Mouse (Mus musculus): ENCODE data around the gene Pnpt1. TPM values are rescaled to one million over a fixed set of nuclear protein-coding genes. Genes with fewer than 3 reads are reported as not detected.

The Pnpt1 gene
- total RNA-seq, 2 experiments from 2014 or later = 74.3 to 99.4 TPM

Other genes with a start within 250 kb of the Pnpt1 start
- gene Ppp4r3b, start 42.1 kb downstream of the Pnpt1 start, total RNA-seq (2014; fragmentation: Nextera tagmentation) = 86.7 and 90.1 TPM in 2 replicates
- 191 and 209 TPM in 2 replicates for gene Ppp4r3b, start 42.1 kb downstream of the Pnpt1 start, total RNA-seq (2017)
- 20.2 and 27.5 TPM in 2 replicates for gene Cfap36, start 116.7 kb downstream of the Pnpt1 start, total RNA-seq (2014; fragmentation: Nextera tagmentation)
- 34.3 and 58.5 TPM in 2 replicates for gene Cfap36, start 116.7 kb downstream of the Pnpt1 start, total RNA-seq (2017)
- gene Ccdc88a, start 242.9 kb downstream of the Pnpt1 start, total RNA-seq (2014; fragmentation: Nextera tagmentation) = 24.7 and 30.4 TPM in 2 replicates
- gene Ccdc88a, start 242.9 kb downstream of the Pnpt1 start, total RNA-seq (2017) = 49.5 and 53.0 TPM in 2 replicates